Mouse (Mus musculus): ENCODE data around the gene Hist1h2ao.

DNA sequence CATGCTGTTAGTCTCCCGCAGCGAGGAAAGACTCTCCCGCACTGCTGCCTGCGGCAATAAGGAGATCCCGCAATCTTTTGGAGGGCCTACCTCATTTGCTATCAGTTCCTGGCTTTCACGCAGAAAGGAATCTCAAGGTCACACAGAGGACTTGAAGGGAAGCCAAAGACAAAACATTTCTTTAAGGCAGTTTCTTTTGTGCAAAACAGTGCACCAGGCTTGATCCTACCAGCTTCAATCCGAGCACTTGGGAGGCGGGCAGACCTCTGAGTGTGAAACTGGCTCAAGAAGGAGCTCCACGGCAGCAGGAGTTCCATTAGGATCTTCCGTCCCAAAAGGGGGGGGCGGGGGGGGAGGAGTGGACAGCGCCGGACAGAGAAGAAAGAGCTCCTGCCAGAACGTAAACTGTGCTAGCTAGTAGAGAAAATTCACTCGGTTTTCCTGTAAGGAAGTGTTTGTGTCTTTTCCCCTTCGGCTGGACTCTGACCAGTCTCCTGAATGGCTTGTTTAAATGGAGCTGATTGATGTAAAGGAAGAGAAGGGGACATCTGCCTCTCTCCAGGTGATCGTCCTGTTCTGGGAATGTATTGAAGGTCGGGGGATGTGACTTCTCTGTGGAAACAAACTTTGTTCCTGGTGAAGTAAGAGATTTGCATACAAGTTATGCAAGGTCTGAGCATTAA, 19.5 kb upstream of the Hist1h2ao start:
- TF ChIP-seq TBP (conservative IDR thresholded peaks at IDR 0.05; ENCODE audit: low read depth, low read length) (no peak), CTCF (conservative IDR thresholded peaks at IDR 0.05 in 1 of 2, IDR thresholded peaks at IDR 0.05 in 1 of 2; ENCODE audit: low read depth in 2 of 2, low read length in 2 of 2) (no peak), POLR2AphosphoS2 (IDR thresholded peaks at IDR 0.05; ENCODE audit: low read depth, low read length) (no peak), MYC (IDR thresholded peaks at IDR 0.05; ENCODE audit: low read depth, low read length) (no peak), NELFE (IDR thresholded peaks at IDR 0.05; ENCODE audit: low read depth, low read length) (no peak), MXI1 (IDR thresholded peaks at IDR 0.05; ENCODE audit: low read depth, low read length) (no peak), ZKSCAN1 (IDR thresholded peaks at IDR 0.05; ENCODE audit: borderline replicate concordance, low read depth, low read length) (no peak), POLR2A (IDR thresholded peaks at IDR 0.05; ENCODE audit: low read depth, low read length) (no peak)
